Mouse (Mus musculus) midbrain, embryonic 13.5 days (tissue): ENCODE results near the gene Gm28539. TPM values are rescaled to one million over a fixed set of nuclear protein-coding genes. Genes with fewer than 3 reads are reported as not detected.
"Not testable (repeated sequence)": the region's sequence is repeated elsewhere in the genome, so short reads cannot be mapped to it uniquely, and the experiment has no call there.

Source experiments
- ATAC-seq: fragments of 200-750 bp; cut with Nextera tagmentation; 2 replicates; pipeline ENCODE4 v1.8.0; 2017; ENCODE audit warnings: mild to moderate bottlenecking, moderate TSS enrichment, moderate library complexity
- H3K27ac ChIP-seq: fragments of 300-500 bp; sonication (generic); 2 replicates; pipeline ENCODE4 v1.5.1; 2015; ENCODE audit warnings: inconsistent platforms, mild to moderate bottlenecking, moderate library complexity
- H3K27me3 ChIP-seq: fragments of 300-500 bp; sonication (generic); 2 replicates; pipeline ENCODE4 v1.6.1; 2015; ENCODE audit warnings: mild to moderate bottlenecking, inconsistent platforms
- H3K36me3 ChIP-seq: fragments of 300-500 bp; sonication (generic); 2 replicates; pipeline ENCODE4 v1.6.1; 2015; ENCODE audit warnings: mild to moderate bottlenecking, inconsistent platforms
- H3K4me1 ChIP-seq: fragments of 300-500 bp; sonication (generic); replicated peaks from 2 replicates; pipeline ENCODE4 v1.6.1; 2015; ENCODE audit warnings: inconsistent platforms
- H3K4me2 ChIP-seq: fragments of 300-500 bp; sonication (generic); replicated peaks from 2 replicates; pipeline ENCODE4 v1.6.1; 2015; ENCODE audit warnings: moderate library complexity, mild to moderate bottlenecking, inconsistent platforms
- H3K4me3 ChIP-seq: fragments of 300-500 bp; sonication (generic); replicated peaks from 2 replicates; pipeline ENCODE4 v1.5.1; 2015; ENCODE audit warnings: mild to moderate bottlenecking, inconsistent platforms
- H3K9ac ChIP-seq: fragments of 300-500 bp; sonication (generic); replicated peaks from 2 replicates; pipeline ENCODE4 v1.6.1; 2015; ENCODE audit warnings: mild to moderate bottlenecking, inconsistent platforms
- H3K9me3 ChIP-seq: fragments of 300-500 bp; sonication (generic); 2 replicates; pipeline ENCODE4 v1.6.1; 2016; ENCODE audit warnings: mild to moderate bottlenecking, inconsistent platforms
- WGBS: fragments of 180-500 bp; shearing (Covaris S2); methylation state at CpG from one replicate; pipeline ENCODE4 v1.1.7; 2015; 5-methylcytosine and 5-hydroxymethylcytosine counted together
- polyA plus RNA-seq: library from polyadenylated mRNA; unstranded; fragments of >200 nt; fragmentation: Nextera tagmentation; extraction: Ambion mirVana; gene quantifications from 2 replicates; pipeline ENCODE4 v1.2.1, GENCODE M21; 2015

The Gm28539 gene
- polyA plus RNA-seq, 1 experiment from 2014 or later: not detected

- ATAC-seq: peak; percentile 67; the same call in 1 of the 2 replicates
- WGBS: 81% methylated on average over 23 of the region's 23 CpGs
- Histone ChIP-seq H3K36me3 (peaks cover 18% of the 10 kb centered on the region), H3K27ac (no peak overlapping the region), H3K27me3 (no peaks in the 10 kb centered on the region), H3K4me1 (no peaks in the 10 kb centered on the region), H3K9me3 (no peaks in the 10 kb centered on the region), H3K4me2 (no peak overlapping the region), H3K4me3 (no peak overlapping the region), H3K9ac (no peak overlapping the region)
Observed at GRCm38 (mm10) chr16:18976315-18976714, 139.9 kb downstream of the Gm28539 start.

DNA sequence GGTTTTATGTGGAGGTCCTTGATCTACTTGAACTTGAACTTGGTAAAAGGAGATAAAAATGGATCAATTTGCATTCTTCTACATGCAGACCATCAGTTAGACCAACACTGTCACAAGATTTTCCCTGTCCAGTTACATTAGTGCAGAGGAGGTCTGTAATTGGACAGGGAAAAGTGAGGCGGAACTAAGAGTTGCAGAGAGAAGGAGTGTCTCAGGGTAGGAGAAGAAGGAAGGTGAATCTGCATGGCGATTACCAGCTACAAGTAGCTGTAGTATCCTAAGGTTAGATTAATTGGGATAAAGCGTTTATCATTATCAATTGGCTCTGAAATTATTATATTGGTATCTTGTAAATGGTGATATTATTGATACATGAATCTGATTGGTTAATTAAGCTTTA lies 150.0 kb downstream of the Gm28539 start:
- H3K36me3 ChIP-seq: no peaks in the 10 kb centered on the region
- H3K4me1 ChIP-seq: no peaks in the 10 kb centered on the region
- H3K27ac ChIP-seq: no peak overlapping the region
- H3K9ac ChIP-seq: no peak overlapping the region
- no peak overlapping the region for H3K4me2 ChIP-seq
- no peak overlapping the region for H3K4me3 ChIP-seq
- 93% methylated on average over 3 of the region's 3 CpGs for WGBS
- H3K9me3 ChIP-seq: no peaks in the 10 kb centered on the region
- no peak for ATAC-seq
- no peaks in the 10 kb centered on the region for H3K27me3 ChIP-seq

GRCm38 (mm10) chr16:18986860-18987259 lies 150.5 kb downstream of the Gm28539 start:
- WGBS: 92% methylated on average over 5 of the region's 5 CpGs
- Histone ChIP-seq H3K4me3 (no peak overlapping the region), H3K36me3 (no peaks in the 10 kb centered on the region), H3K27me3 (no peaks in the 10 kb centered on the region), H3K27ac (no peak overlapping the region), H3K9ac (no peak overlapping the region), H3K9me3 (no peaks in the 10 kb centered on the region), H3K4me1 (no peaks in the 10 kb centered on the region), H3K4me2 (no peak overlapping the region)
- no peak for ATAC-seq

DNA sequence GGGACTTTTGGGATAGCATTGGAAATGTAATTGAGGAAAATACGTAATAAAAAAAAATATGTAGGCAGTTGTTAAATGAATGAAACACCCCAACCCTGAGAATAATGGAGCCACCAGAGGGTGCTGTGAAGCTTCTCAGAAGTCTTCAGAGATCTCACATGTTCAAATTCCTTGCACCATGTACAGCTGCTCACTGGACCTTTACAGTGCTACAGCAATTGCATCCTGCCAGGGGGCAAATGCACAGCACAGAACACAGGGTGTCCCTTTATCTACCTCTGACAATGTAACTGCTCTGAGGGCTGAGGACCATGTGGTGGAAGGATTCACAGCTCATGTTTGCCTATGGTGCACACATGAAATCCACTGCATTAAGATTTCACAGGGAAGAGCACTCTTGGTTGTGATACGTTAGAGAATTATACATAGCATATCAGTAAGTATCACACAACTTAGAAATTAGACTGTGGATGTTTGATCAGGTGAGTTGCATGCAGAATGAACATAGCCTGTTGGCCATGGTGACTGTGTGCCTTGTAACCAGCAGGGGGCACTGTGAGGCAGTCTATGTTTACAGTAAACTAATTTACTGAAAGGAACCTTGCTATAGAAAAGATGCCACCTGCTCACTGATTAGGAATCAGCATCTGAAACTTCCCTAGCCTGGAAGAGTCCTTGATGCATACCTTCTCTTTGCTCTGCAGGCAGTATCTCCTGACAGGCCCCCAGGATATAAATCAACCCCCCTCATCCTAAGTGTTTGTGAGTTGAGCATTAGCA lies 166.4 kb downstream of the Gm28539 start:
- H3K9me3 ChIP-seq, H3K27me3 ChIP-seq, H3K4me2 ChIP-seq, H3K4me3 ChIP-seq, H3K4me1 ChIP-seq, ATAC-seq, H3K27ac ChIP-seq, H3K9ac ChIP-seq, H3K36me3 ChIP-seq: not testable (repeated sequence)
- 47% methylated on average over 2 of the region's 2 CpGs for WGBS

DNA sequence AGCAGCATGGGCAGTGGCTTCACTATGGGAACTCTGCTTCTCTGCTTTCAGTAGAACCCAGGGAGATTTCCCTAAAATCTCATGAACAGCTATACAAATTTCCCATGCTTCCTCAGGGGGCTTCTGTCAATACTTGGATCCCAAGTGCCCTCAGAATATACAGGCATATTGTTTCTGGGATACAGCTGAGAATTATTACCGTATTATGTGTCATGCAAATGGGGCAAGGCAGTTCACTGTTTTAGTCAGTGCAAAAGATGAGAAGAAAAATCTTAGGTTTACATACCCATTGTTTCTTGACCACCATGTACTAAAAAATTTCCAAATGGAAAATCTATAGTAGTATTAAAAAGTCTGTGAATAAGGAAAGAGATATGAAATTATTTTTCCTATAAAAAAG lies 167.4 kb downstream of the Gm28539 start:
- no peaks in the 10 kb centered on the region for H3K4me1 ChIP-seq
- H3K9me3 ChIP-seq: no peaks in the 10 kb centered on the region
- WGBS: 89% methylated on average over 1 of the region's 1 CpGs
- no peaks in the 10 kb centered on the region for H3K36me3 ChIP-seq
- H3K9ac ChIP-seq: no peak overlapping the region
- no peaks in the 10 kb centered on the region for H3K27me3 ChIP-seq
- no peak overlapping the region for H3K4me3 ChIP-seq
- no peak overlapping the region for H3K4me2 ChIP-seq
- ATAC-seq: no peak
- no peak overlapping the region for H3K27ac ChIP-seq

DNA sequence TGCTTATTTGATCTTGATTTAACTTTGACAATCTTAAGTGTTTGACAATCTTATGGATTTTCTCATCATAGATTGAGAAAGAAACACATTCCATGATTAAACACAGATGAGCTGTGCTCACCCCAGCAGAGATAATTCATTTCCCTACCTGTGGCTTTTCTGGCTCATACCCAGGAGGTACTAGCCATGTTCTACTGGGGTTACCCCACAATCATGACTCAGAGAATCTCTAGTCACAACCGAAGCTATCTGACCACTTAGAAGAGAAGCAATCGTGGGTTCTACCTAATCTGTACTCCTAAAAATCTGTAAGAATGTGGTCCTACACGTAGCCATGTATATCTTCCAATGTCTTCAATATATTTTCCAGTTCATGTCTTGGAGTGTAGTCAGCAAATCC lies 168.9 kb downstream of the Gm28539 start:
- no peaks in the 10 kb centered on the region for H3K9me3 ChIP-seq
- H3K4me1 ChIP-seq: no peaks in the 10 kb centered on the region
- no peak for ATAC-seq
- no peaks in the 10 kb centered on the region for H3K36me3 ChIP-seq
- no peak overlapping the region for H3K9ac ChIP-seq
- H3K4me2 ChIP-seq: no peak overlapping the region
- H3K4me3 ChIP-seq: no peak overlapping the region
- 79% methylated on average over 3 of the region's 3 CpGs for WGBS
- H3K27me3 ChIP-seq: no peaks in the 10 kb centered on the region
- no peak overlapping the region for H3K27ac ChIP-seq

Other genes with a start within 250 kb of the Gm28539 start
- gene Tbx1, start 245.9 kb upstream of the Gm28539 start, polyA plus RNA-seq: 0.34 and 0.71 TPM in 2 replicates
- gene Gp1bb, start 214.2 kb upstream of the Gm28539 start, polyA plus RNA-seq: 8.2 and 10.5 TPM in 2 replicates
- 16.5 and 18.3 TPM in 2 replicates for gene Gm49601, start 210.2 kb upstream of the Gm28539 start, polyA plus RNA-seq
- gene Sept5, start 206.6 kb upstream of the Gm28539 start, polyA plus RNA-seq: 149 and 151 TPM in 2 replicates
- 59.1 and 68.2 TPM in 2 replicates for gene Cldn5, start 59.7 kb upstream of the Gm28539 start, polyA plus RNA-seq
- gene Ufd1, start 24.8 kb upstream of the Gm28539 start, polyA plus RNA-seq: 112 and 121 TPM in 2 replicates
- gene Cdc45, start 24.6 kb upstream of the Gm28539 start, polyA plus RNA-seq: 17.4 and 18.5 TPM in 2 replicates
- 35.5 and 38.4 TPM in 2 replicates for gene 2510002D24Rik, start within 50 bp of the Gm28539 start, polyA plus RNA-seq
- 70.2 and 74.3 TPM in 2 replicates for gene Mrpl40, start 40.3 kb downstream of the Gm28539 start, polyA plus RNA-seq
- gene Hira, start 40.5 kb downstream of the Gm28539 start, polyA plus RNA-seq: 23.6 and 23.8 TPM in 2 replicates